Mouse (Mus musculus): ENCODE measurements around the gene Ahctf1. TPM values are rescaled to one million over a fixed set of nuclear protein-coding genes. Genes with fewer than 3 reads are reported as not detected.
"Not testable (repeated sequence)": the region's sequence is repeated elsewhere in the genome, so short reads cannot be mapped to it uniquely, and the experiment has no call there.

The Ahctf1 gene
- polyA plus RNA-seq, 1 experiment from 2014 or later = 30.1 TPM

DNA sequence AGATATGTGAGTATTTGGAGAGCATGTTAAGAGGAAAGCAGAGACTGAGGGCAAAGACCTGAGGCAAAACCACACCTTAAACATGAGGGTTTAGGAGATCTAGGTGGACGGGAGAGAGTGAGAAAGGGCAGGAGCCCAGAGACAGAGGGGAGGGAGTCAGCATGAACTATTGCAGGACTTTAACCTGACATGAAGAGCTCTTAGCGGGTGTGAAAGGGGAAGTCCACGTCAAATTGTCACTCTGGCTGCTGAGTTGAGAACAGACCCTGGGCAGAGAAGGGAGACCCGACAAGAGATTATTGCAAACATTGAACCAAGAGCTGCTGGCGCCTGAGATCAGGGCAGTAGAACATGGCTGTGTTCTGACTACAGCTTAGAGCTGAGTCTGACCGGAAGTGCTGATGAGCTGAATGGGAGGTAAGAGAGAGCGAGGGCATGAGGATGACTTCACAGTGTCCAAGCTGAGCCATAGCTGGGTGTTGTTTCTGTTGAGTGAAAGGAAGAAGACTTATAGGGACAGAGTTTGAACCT lies 29.3 kb upstream of the Ahctf1 start:
- 76% methylated on average over 7 of the region's 7 CpGs for WGBS
- no peak overlapping the region for H3K4me3 ChIP-seq
- no peaks in the 10 kb centered on the region for H3K4me1 ChIP-seq
- H3K9me3 ChIP-seq = peaks cover 9% of the 10 kb centered on the region
- no peak overlapping the region for H3K27ac ChIP-seq
- no peaks in the 10 kb centered on the region for H3K36me3 ChIP-seq
- no peak overlapping the region for H3K4me2 ChIP-seq
- H3K27me3 ChIP-seq = no peaks in the 10 kb centered on the region
- ATAC-seq (ENCODE audit: insufficient number of reproducible peaks, insufficient read depth, low FRiP score, low TSS enrichment, low read depth) = no peak
- H3K9ac ChIP-seq = no peak overlapping the region

GRCm38 (mm10) chr1:179828900-179829299 lies 25.4 kb upstream of the Ahctf1 start:
- Histone ChIP-seq H3K4me1 (no peaks in the 10 kb centered on the region), H3K4me2 (no peak overlapping the region), H3K27me3 (no peaks in the 10 kb centered on the region), H3K9me3 (no peaks in the 10 kb centered on the region), H3K9ac (no peak overlapping the region), H3K4me3 (no peak overlapping the region), H3K27ac (no peak overlapping the region), H3K36me3 (no peaks in the 10 kb centered on the region)
- WGBS = 73% methylated on average over 4 of the region's 4 CpGs
- no peak for ATAC-seq (ENCODE audit: insufficient number of reproducible peaks, insufficient read depth, low FRiP score, low TSS enrichment, low read depth)

GRCm38 (mm10) chr1:179828051-179828450 lies 24.6 kb upstream of the Ahctf1 start:
- ATAC-seq (ENCODE audit: insufficient number of reproducible peaks, insufficient read depth, low FRiP score, low TSS enrichment, low read depth) = no peak

GRCm38 (mm10) chr1:179824549-179824948 lies 21.1 kb upstream of the Ahctf1 start:
- no peak overlapping the region for H3K4me2 ChIP-seq
- ATAC-seq (ENCODE audit: insufficient number of reproducible peaks, insufficient read depth, low FRiP score, low TSS enrichment, low read depth) = no peak
- H3K4me3 ChIP-seq = no peak overlapping the region
- no peak overlapping the region for H3K27ac ChIP-seq
- H3K9me3 ChIP-seq = no peaks in the 10 kb centered on the region
- 40% methylated on average over 5 of the region's 5 CpGs for WGBS
- no peaks in the 10 kb centered on the region for H3K36me3 ChIP-seq
- H3K27me3 ChIP-seq = no peaks in the 10 kb centered on the region
- H3K4me1 ChIP-seq = no peaks in the 10 kb centered on the region
- H3K9ac ChIP-seq = no peak overlapping the region

More at GRCm38 (mm10) chr1:179828051-179828450, 24.6 kb upstream of the Ahctf1 start:
- WGBS = 91% methylated on average over 5 of the region's 5 CpGs
- Histone ChIP-seq H3K4me2 (no peak overlapping the region), H3K9ac (no peak overlapping the region), H3K27ac (no peak overlapping the region), H3K27me3 (no peaks in the 10 kb centered on the region), H3K9me3 (no peaks in the 10 kb centered on the region), H3K4me3 (no peak overlapping the region), H3K36me3 (no peaks in the 10 kb centered on the region), H3K4me1 (no peaks in the 10 kb centered on the region)

DNA sequence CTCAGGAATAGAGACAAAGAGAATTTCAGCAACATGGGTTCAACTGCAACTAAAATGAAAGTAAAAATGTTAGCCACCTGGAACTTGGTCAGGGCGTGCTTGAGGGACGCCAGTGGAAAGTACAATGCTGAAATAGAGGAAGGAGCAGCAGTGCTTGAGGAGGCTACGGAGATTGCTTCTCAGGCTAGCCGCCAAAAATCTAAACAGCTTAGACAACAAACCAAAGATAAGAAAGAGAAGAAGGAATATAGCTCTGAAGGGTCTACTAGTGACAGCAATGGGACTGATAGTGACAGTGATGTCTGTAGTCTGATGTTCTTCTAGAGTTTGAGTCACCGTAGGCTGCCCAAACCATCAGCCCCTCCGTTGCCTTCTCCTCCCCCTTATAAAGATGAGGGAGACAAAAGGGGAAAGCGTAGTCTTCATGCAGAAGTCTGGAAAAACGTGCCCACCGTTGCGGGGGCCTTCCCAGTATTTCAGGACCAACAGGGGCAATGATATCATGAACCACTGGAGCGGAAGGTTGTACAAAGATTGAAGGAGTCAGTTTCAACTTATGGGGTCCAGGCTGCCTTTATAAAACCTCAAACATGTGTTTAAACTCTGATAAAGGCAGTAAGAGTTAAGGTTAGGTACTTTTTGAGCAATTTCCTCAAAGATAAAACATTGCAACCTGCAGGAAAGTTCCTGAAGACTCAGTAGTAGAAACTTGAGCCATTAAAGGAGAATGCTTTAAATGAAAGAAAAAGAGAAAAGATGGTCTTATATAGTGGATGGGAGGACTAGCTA lies 15.2 kb upstream of the Ahctf1 start:
- not testable (repeated sequence) for H3K4me1 ChIP-seq; H3K9ac ChIP-seq; H3K4me2 ChIP-seq; H3K36me3 ChIP-seq; H3K27ac ChIP-seq; H3K27me3 ChIP-seq; H3K9me3 ChIP-seq; H3K4me3 ChIP-seq; ATAC-seq (ENCODE audit: insufficient number of reproducible peaks, insufficient read depth, low FRiP score, low TSS enrichment, low read depth)
- 89% methylated on average over 11 of the region's 11 CpGs for WGBS

- no peaks in the 10 kb centered on the region for H3K27me3 ChIP-seq
- no peaks in the 10 kb centered on the region for H3K9me3 ChIP-seq
- H3K9ac ChIP-seq = no peak overlapping the region
- WGBS = 94% methylated on average over 2 of the region's 2 CpGs
- H3K4me2 ChIP-seq = no peak overlapping the region
- no peaks in the 10 kb centered on the region for H3K36me3 ChIP-seq
- no peaks in the 10 kb centered on the region for H3K4me1 ChIP-seq
- no peak overlapping the region for H3K4me3 ChIP-seq
- no peak for ATAC-seq (ENCODE audit: insufficient number of reproducible peaks, insufficient read depth, low FRiP score, low TSS enrichment, low read depth)
- H3K27ac ChIP-seq = no peak overlapping the region
These were observed 11.1 kb upstream of the Ahctf1 start for GRCm38 (mm10) chr1:179814616-179815015.

DNA sequence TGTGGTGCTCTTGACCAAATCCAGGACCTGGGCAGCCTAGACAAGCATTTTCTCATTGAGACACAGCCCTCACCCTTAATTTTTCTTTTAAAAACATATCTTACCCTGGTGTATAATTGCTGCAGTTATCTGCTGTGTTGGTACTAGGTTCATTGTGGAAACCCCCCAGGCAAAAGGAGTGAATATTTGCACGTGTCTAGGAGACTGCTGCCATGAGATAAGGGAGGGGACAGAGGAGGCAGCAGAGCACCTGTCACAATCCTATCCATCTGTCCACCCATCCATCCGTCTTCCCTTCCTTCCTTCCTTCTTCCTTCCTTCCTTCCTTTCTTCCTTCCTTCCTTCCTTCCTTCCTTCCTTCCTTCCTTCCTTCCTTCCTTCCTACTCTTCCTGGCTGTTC lies 9.9 kb upstream of the Ahctf1 start:
- no peak for ATAC-seq (ENCODE audit: insufficient number of reproducible peaks, insufficient read depth, low FRiP score, low TSS enrichment, low read depth)
- no peaks in the 10 kb centered on the region for H3K36me3 ChIP-seq
- no peak overlapping the region for H3K4me2 ChIP-seq
- no peak overlapping the region for H3K9ac ChIP-seq
- 55% methylated on average over 2 of the region's 2 CpGs for WGBS
- no peak overlapping the region for H3K27ac ChIP-seq
- H3K9me3 ChIP-seq = no peaks in the 10 kb centered on the region
- H3K27me3 ChIP-seq = no peaks in the 10 kb centered on the region
- H3K4me3 ChIP-seq = no peak overlapping the region
- H3K4me1 ChIP-seq = no peaks in the 10 kb centered on the region

GRCm38 (mm10) chr1:179808300-179808699 lies 4.8 kb upstream of the Ahctf1 start:
- H3K4me3 ChIP-seq = no peak overlapping the region
- no peaks in the 10 kb centered on the region for H3K27me3 ChIP-seq
- ATAC-seq (ENCODE audit: insufficient number of reproducible peaks, insufficient read depth, low FRiP score, low TSS enrichment, low read depth) = no peak
- no peaks in the 10 kb centered on the region for H3K9me3 ChIP-seq
- no peak overlapping the region for H3K27ac ChIP-seq
- no peaks in the 10 kb centered on the region for H3K36me3 ChIP-seq
- no peak overlapping the region for H3K4me2 ChIP-seq
- H3K9ac ChIP-seq = no peak overlapping the region
- 82% methylated on average over 3 of the region's 3 CpGs for WGBS
- peaks cover 4% of the 10 kb centered on the region; the same call in 1 of the 2 replicates for H3K4me1 ChIP-seq

DNA sequence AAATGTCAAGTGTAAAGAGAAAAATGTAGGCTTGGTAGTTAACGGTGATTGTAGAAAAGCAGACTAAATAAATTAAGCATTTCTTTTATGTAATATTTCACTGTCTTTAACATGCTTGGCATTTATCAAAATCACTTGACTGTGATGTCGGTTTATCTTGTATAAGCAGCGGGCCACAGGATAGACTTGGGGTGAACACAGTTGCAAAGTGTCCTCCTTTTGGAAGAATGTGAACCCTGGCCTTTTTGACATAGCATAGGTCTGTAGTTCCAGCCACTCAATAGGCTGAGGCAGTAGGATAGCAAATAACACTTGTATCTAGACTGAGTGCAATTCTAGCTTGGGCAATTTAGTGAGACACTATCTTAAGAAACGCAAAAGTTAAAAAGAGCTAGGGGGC lies 4.0 kb upstream of the Ahctf1 start:
- 73% methylated on average over 4 of the region's 4 CpGs for whole genome bisulfite sequencing
- no peak for ATAC-seq (ENCODE audit: insufficient number of reproducible peaks, insufficient read depth, low FRiP score, low TSS enrichment, low read depth)
- H3K36me3 ChIP-seq = no peaks in the 10 kb centered on the region
- no peak overlapping the region for H3K4me2 ChIP-seq
- no peak overlapping the region for H3K4me3 ChIP-seq
- no peak overlapping the region for H3K27ac ChIP-seq
- peaks cover 4% of the 10 kb centered on the region; the same call in 1 of the 2 replicates for H3K4me1 ChIP-seq
- H3K9ac ChIP-seq = no peak overlapping the region
- H3K9me3 ChIP-seq = no peaks in the 10 kb centered on the region
- no peaks in the 10 kb centered on the region for H3K27me3 ChIP-seq

DNA sequence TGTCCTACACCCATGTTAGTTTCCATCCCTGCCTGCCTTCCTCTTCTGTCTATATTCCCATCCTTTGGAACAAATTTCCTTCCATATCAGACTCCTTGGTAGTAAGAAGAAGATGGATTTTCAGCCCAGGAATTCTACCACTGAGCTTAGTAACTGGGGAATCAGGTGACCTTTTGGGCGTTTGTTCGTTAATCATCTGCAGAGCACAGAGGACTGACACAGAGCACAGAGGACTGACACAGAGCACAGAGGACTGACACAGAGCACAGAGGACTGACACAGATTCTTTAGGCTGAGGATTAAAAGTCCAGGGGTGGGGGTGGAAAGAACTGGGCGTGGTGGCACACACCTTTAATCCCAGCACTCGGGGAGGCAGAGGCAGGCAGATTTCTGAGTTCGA lies 2.3 kb upstream of the Ahctf1 start:
- no peak for ATAC-seq (ENCODE audit: insufficient number of reproducible peaks, insufficient read depth, low FRiP score, low TSS enrichment, low read depth)
- Histone ChIP-seq H3K27me3 (no peaks in the 10 kb centered on the region), H3K4me2 (no peak overlapping the region), H3K9me3 (no peaks in the 10 kb centered on the region), H3K4me3 (no peak overlapping the region), H3K9ac (no peak overlapping the region), H3K4me1 (peaks cover 18% of the 10 kb centered on the region), H3K27ac (no peak overlapping the region), H3K36me3 (no peaks in the 10 kb centered on the region)
- WGBS = 78% methylated on average over 5 of the region's 5 CpGs

DNA sequence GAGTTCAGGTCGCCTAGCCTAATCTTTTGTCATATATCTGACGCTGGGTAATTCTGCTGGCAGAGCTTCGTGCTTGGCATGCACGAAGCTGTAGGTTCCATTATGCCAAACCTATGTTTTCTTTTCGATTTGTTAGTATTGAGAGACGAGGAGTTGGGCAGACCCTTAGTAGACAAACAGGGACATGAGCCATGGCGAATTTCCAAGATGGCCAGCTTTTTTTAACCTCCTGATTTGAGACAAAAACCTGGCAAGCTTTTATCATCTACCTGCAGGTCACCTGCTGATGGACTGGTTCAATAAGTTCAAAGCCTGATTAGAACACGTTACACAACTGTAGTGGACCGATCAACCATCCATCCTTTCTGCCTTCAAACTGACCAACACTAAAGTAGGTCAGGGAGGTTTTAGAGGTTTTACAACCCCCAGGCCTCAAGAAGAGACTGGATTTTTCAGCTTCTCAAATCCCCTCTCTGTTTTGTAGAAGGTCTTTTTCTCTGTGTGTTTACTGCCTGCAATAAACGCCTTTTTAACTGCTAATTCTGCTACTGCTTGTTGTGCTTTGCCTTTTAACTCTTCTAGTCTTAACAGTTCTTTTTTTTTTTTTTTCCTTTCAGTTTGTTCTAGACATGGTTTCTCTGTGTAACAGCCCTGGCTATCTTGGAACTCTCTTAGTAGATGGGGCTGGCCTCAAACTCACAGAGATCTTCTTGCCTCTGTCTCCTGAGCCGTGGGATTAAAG lies 831 bp upstream of the Ahctf1 start:
- Histone ChIP-seq H3K9me3 (no peaks in the 10 kb centered on the region), H3K4me1 (peaks cover 20% of the 10 kb centered on the region), H3K9ac (peak overlapping the region; percentile 94), H3K27ac (peak overlapping the region; percentile 99), H3K4me2 (peak overlapping the region; percentile 67), H3K36me3 (peaks cover 3% of the 10 kb centered on the region), H3K27me3 (no peaks in the 10 kb centered on the region), H3K4me3 (peak overlapping the region; percentile 83)
- ATAC-seq (ENCODE audit: insufficient number of reproducible peaks, insufficient read depth, low FRiP score, low TSS enrichment, low read depth) = no peak
- 39% methylated on average over 11 of the region's 11 CpGs for WGBS

Data from embryonic facial prominence, embryonic 13.5 days (tissue).